ENCODE assay signal across 13 mouse cellular contexts in genomic region chr6:39540563-39540962, GRCm38 (mm10). TPM values are rescaled to one million over a fixed set of nuclear protein-coding genes. Genes with fewer than 3 reads are reported as not detected.
A peak's percentile ranks its signal among the peaks of the same experiment; 100 is the strongest.
DNase-seq lines count a peak whose midpoint lies in the region; ATAC-seq and TF ChIP-seq lines count a peak whose summit lies in the region.
"Had no signal": no experiment of that assay in that cellular context is flagged by ENCODE, and none has a peak within 500 bp of the region (broad histone marks: within the 10 kb centered on the region; RNA-seq: fewer than 3 reads in every experiment).

No protein-coding gene starts in this region.

- TF ChIP-seq CTCF in heart, postnatal 0 days (IDR thresholded peaks at IDR 0.05; ENCODE audit: low read depth) = no peak

- ATAC-seq in heart, postnatal 0 days (ENCODE audit: insufficient read depth, low read depth) = no peak
- no peak for ATAC-seq in midbrain, embryonic 14.5 days (ENCODE audit: low FRiP score, low TSS enrichment)
- no peak for ATAC-seq in midbrain, embryonic 16.5 days
- no peak for ATAC-seq in hindbrain, embryonic 12.5 days (ENCODE audit: low FRiP score)
- ATAC-seq in neural tube, embryonic 15.5 days (ENCODE audit: low FRiP score) = no peak

- no peak for TF ChIP-seq EP300 in heart, postnatal 0 days (IDR thresholded peaks at IDR 0.05; ENCODE audit: low read depth)

- no peaks in the 10 kb centered on the region for H3K27me3 ChIP-seq in heart, postnatal 0 days (ENCODE audit: control insufficient read depth, insufficient read depth, low read length)
- H3K27me3 ChIP-seq in midbrain, embryonic 14.5 days (ENCODE audit: control insufficient read depth, insufficient read depth, low read length) = no peaks in the 10 kb centered on the region
- H3K27me3 ChIP-seq in midbrain, embryonic 16.5 days (ENCODE audit: control insufficient read depth, insufficient read depth, low read depth, low read length) = no peaks in the 10 kb centered on the region
- H3K27me3 ChIP-seq in hindbrain, embryonic 12.5 days = no peaks in the 10 kb centered on the region
- H3K27me3 ChIP-seq in neural tube, embryonic 15.5 days (replicated peaks) = no peaks in the 10 kb centered on the region

- H3K4me2 ChIP-seq in heart, postnatal 0 days (ENCODE audit: low read depth, low read length) = no peak overlapping the region
- no peak overlapping the region for H3K4me2 ChIP-seq in midbrain, embryonic 14.5 days (ENCODE audit: low read length)
- H3K4me2 ChIP-seq in midbrain, embryonic 16.5 days (ENCODE audit: low read length) = no peak overlapping the region
- no peak overlapping the region for H3K4me2 ChIP-seq in hindbrain, embryonic 12.5 days (replicated peaks)
- no peak overlapping the region for H3K4me2 ChIP-seq in neural tube, embryonic 15.5 days

- intact Hi-C loops in heart, postnatal 25 days (cut with DNase I) = no loop called here

- no peak overlapping the region for H3K9ac ChIP-seq in heart, postnatal 0 days (replicated peaks; ENCODE audit: low read depth, low read length)
- H3K9ac ChIP-seq in midbrain, embryonic 14.5 days (replicated peaks; ENCODE audit: low read length) = no peak overlapping the region
- H3K9ac ChIP-seq in midbrain, embryonic 16.5 days (ENCODE audit: low read depth, low read length) = no peak overlapping the region
- H3K9ac ChIP-seq in hindbrain, embryonic 12.5 days = no peak overlapping the region
- H3K9ac ChIP-seq in neural tube, embryonic 15.5 days (replicated peaks) = no peak overlapping the region
- H3K9ac ChIP-seq: liver, postnatal 0 days had no signal

- H3K4me3 ChIP-seq in heart, postnatal 0 days (ENCODE audit: low read depth, low read length) = no peak overlapping the region
- H3K4me3 ChIP-seq in midbrain, embryonic 14.5 days (replicated peaks; ENCODE audit: low read depth, low read length) = no peak overlapping the region
- H3K4me3 ChIP-seq in midbrain, embryonic 16.5 days (ENCODE audit: low read depth, low read length) = no peak overlapping the region
- H3K4me3 ChIP-seq in hindbrain, embryonic 12.5 days = no peak overlapping the region
- H3K4me3 ChIP-seq in neural tube, embryonic 15.5 days (replicated peaks) = no peak overlapping the region

- peaks cover 8% of the 10 kb centered on the region for H3K4me1 ChIP-seq in heart, postnatal 0 days (ENCODE audit: control insufficient read depth, insufficient read depth)
- peaks cover 47% of the 10 kb centered on the region for H3K4me1 ChIP-seq in midbrain, embryonic 14.5 days (ENCODE audit: control insufficient read depth, insufficient read depth, low read length)
- peaks cover 35% of the 10 kb centered on the region for H3K4me1 ChIP-seq in midbrain, embryonic 16.5 days (ENCODE audit: control insufficient read depth, insufficient read depth, low read length)
- peaks cover 63% of the 10 kb centered on the region for H3K4me1 ChIP-seq in hindbrain, embryonic 12.5 days
- H3K4me1 ChIP-seq in neural tube, embryonic 15.5 days = peaks cover 59% of the 10 kb centered on the region

- H3K27ac ChIP-seq in heart, postnatal 0 days (ENCODE audit: low read depth) = 0 out of 2 replicates have a peak overlapping the region, but pooled peaks have one; percentile 72
- H3K27ac ChIP-seq in midbrain, embryonic 14.5 days (replicated peaks; ENCODE audit: low read depth, low read length) = peak overlapping the region; percentile 45; the same call in 1 of the 2 replicates
- H3K27ac ChIP-seq in midbrain, embryonic 16.5 days (ENCODE audit: low read length) = no peak overlapping the region
- peak overlapping the region; percentile 45 for H3K27ac ChIP-seq in hindbrain, embryonic 12.5 days
- peak overlapping the region; percentile 72 for H3K27ac ChIP-seq in neural tube, embryonic 15.5 days (replicated peaks)

- no peaks in the 10 kb centered on the region for H3K9me3 ChIP-seq in heart, postnatal 0 days (replicated peaks; ENCODE audit: control insufficient read depth, low read length)
- no peaks in the 10 kb centered on the region for H3K9me3 ChIP-seq in midbrain, embryonic 14.5 days (ENCODE audit: control insufficient read depth, low read length)
- no peaks in the 10 kb centered on the region for H3K9me3 ChIP-seq in midbrain, embryonic 16.5 days (replicated peaks; ENCODE audit: control insufficient read depth, low read length, poor library complexity, severe bottlenecking)
- H3K9me3 ChIP-seq in hindbrain, embryonic 12.5 days (replicated peaks) = no peaks in the 10 kb centered on the region
- no peaks in the 10 kb centered on the region for H3K9me3 ChIP-seq in neural tube, embryonic 15.5 days (replicated peaks)

- H3K36me3 ChIP-seq in heart, postnatal 0 days (replicated peaks; ENCODE audit: control insufficient read depth, insufficient read depth, low read length) = no peaks in the 10 kb centered on the region
- no peaks in the 10 kb centered on the region for H3K36me3 ChIP-seq in midbrain, embryonic 14.5 days (ENCODE audit: control insufficient read depth, insufficient read depth, low read length)
- H3K36me3 ChIP-seq in midbrain, embryonic 16.5 days (ENCODE audit: control insufficient read depth, insufficient read depth, low read length) = no peaks in the 10 kb centered on the region
- H3K36me3 ChIP-seq in hindbrain, embryonic 12.5 days = no peaks in the 10 kb centered on the region
- H3K36me3 ChIP-seq in neural tube, embryonic 15.5 days = no peaks in the 10 kb centered on the region

- no peak for DNase-seq in heart, postnatal 0 days (ENCODE audit: low spot score)
- DNase-seq in heart, postnatal 25 days (ENCODE audit: low spot score) = no peak
- DNase-seq in midbrain, embryonic 14.5 days = no peak
- DNase-seq in left cerebral cortex, adult 9 months (ENCODE audit: low spot score in 2 of 2) = no peak
- no peak for DNase-seq in cerebellum, adult 9-10 months
- DNase-seq: cerebellum, adult 8-10 months; gastrocnemius, postnatal 14 days; kidney, adult 9 months; liver, postnatal 0 days had no signal

- WGBS in heart, postnatal 0 days = 46% methylated on average over 2 of the region's 2 CpGs
- WGBS in midbrain, embryonic 14.5 days = 50% methylated on average over 2 of the region's 2 CpGs
- 50% methylated on average over 2 of the region's 2 CpGs for WGBS in midbrain, embryonic 16.5 days
- WGBS in hindbrain, embryonic 12.5 days = 37% methylated on average over 2 of the region's 2 CpGs
- 43% methylated on average over 2 of the region's 2 CpGs for WGBS in neural tube, embryonic 15.5 days

RNA-seq across cellular contexts. Expression of gene Dennd2a, which starts 17.1 kb away (rescaled TPM):
- total RNA-seq in heart, postnatal 0 days (2014; rRNA removed; ENCODE audit: low replicate concordance) = 7.3 and 9.0 TPM in 2 replicates
- 5.5 TPM in 2 replicates for polyA plus RNA-seq in heart, postnatal 0 days (2015; fragmentation: Nextera tagmentation; extraction: Ambion mirVana)
- 1 to 10 TPM; 7.6 to 9.9 TPM for total RNA-seq in heart, postnatal 25 days (2021)
- 23.3 and 31.5 TPM in 2 replicates for polyA plus RNA-seq in midbrain, embryonic 14.5 days (2014; fragmentation: Nextera tagmentation; extraction: Ambion mirVana)
- 15.6 and 17.0 TPM in 2 replicates for polyA plus RNA-seq in midbrain, embryonic 16.5 days (2015; fragmentation: Nextera tagmentation; extraction: Ambion mirVana)
- polyA plus RNA-seq in hindbrain, embryonic 12.5 days (2016; fragmentation: Nextera tagmentation; extraction: Ambion mirVana) = 49.0 TPM in 2 replicates
- polyA plus RNA-seq in neural tube, embryonic 15.5 days (2015; fragmentation: Nextera tagmentation; extraction: Ambion mirVana) = 14.8 and 15.0 TPM in 2 replicates

RNA-seq across cellular contexts. Expression of gene Adck2, which starts 33.1 kb away (rescaled TPM):
- total RNA-seq in heart, postnatal 0 days (2014; rRNA removed; ENCODE audit: low replicate concordance) = 17.5 and 22.4 TPM in 2 replicates
- 24.4 and 25.7 TPM in 2 replicates for polyA plus RNA-seq in heart, postnatal 0 days (2015; fragmentation: Nextera tagmentation; extraction: Ambion mirVana)
- 10 to 100 TPM; 16.5 to 16.6 TPM for total RNA-seq in heart, postnatal 25 days (2021)
- 34.5 and 48.7 TPM in 2 replicates for polyA plus RNA-seq in midbrain, embryonic 14.5 days (2014; fragmentation: Nextera tagmentation; extraction: Ambion mirVana)
- 47.2 and 50.3 TPM in 2 replicates for polyA plus RNA-seq in midbrain, embryonic 16.5 days (2015; fragmentation: Nextera tagmentation; extraction: Ambion mirVana)
- polyA plus RNA-seq in hindbrain, embryonic 12.5 days (2016; fragmentation: Nextera tagmentation; extraction: Ambion mirVana) = 39.5 and 40.4 TPM in 2 replicates
- polyA plus RNA-seq in neural tube, embryonic 15.5 days (2015; fragmentation: Nextera tagmentation; extraction: Ambion mirVana) = 44.8 and 45.3 TPM in 2 replicates

RNA-seq across cellular contexts. Expression of gene Gm42420, which starts 45.0 kb away (rescaled TPM):
- total RNA-seq in heart, postnatal 0 days (2014; rRNA removed; ENCODE audit: low replicate concordance) = not detected in 2 replicates
- 0.60 and 2.7 TPM in 2 replicates for polyA plus RNA-seq in heart, postnatal 0 days (2015; fragmentation: Nextera tagmentation; extraction: Ambion mirVana)
- total RNA-seq in heart, postnatal 25 days (2021) = not detected
- 0.58 TPM in 1 of 2 replicates, not detected in the other for polyA plus RNA-seq in midbrain, embryonic 14.5 days (2014; fragmentation: Nextera tagmentation; extraction: Ambion mirVana)
- 0.70 and 2.1 TPM in 2 replicates for polyA plus RNA-seq in midbrain, embryonic 16.5 days (2015; fragmentation: Nextera tagmentation; extraction: Ambion mirVana)
- 0.65 TPM in 1 of 2 replicates, not detected in the other for polyA plus RNA-seq in hindbrain, embryonic 12.5 days (2016; fragmentation: Nextera tagmentation; extraction: Ambion mirVana)
- polyA plus RNA-seq in neural tube, embryonic 15.5 days (2015; fragmentation: Nextera tagmentation; extraction: Ambion mirVana) = 2.0 and 3.5 TPM in 2 replicates
- total RNA-seq: gastrocnemius, postnatal 14 days; left cerebral cortex, postnatal 10 days had no signal

RNA-seq across cellular contexts. Expression of gene Ndufb2, which starts 51.8 kb away (rescaled TPM):
- total RNA-seq in heart, postnatal 0 days (2014; rRNA removed; ENCODE audit: low replicate concordance) = 719 and 838 TPM in 2 replicates
- polyA plus RNA-seq in heart, postnatal 0 days (2015; fragmentation: Nextera tagmentation; extraction: Ambion mirVana) = 1,229 and 1,304 TPM in 2 replicates
- total RNA-seq in heart, postnatal 25 days (2021) = 100 to 1,000 TPM; 685 to 720 TPM
- 404 and 530 TPM in 2 replicates for polyA plus RNA-seq in midbrain, embryonic 14.5 days (2014; fragmentation: Nextera tagmentation; extraction: Ambion mirVana)
- 390 and 451 TPM in 2 replicates for polyA plus RNA-seq in midbrain, embryonic 16.5 days (2015; fragmentation: Nextera tagmentation; extraction: Ambion mirVana)
- 255 and 307 TPM in 2 replicates for polyA plus RNA-seq in hindbrain, embryonic 12.5 days (2016; fragmentation: Nextera tagmentation; extraction: Ambion mirVana)
- 495 and 582 TPM in 2 replicates for polyA plus RNA-seq in neural tube, embryonic 15.5 days (2015; fragmentation: Nextera tagmentation; extraction: Ambion mirVana)
